Mouse (Mus musculus) frontal cortex, postnatal 25 days (tissue): ENCODE measurements around the gene Chrna9.

Experiments
- DNase-seq, 2 experiments: peaks; one replicate each; pipeline ENCODE4 v3.0.0; 2022; ENCODE audit warnings: low spot score in 2 of 2

Gene Chrna9

DNA sequence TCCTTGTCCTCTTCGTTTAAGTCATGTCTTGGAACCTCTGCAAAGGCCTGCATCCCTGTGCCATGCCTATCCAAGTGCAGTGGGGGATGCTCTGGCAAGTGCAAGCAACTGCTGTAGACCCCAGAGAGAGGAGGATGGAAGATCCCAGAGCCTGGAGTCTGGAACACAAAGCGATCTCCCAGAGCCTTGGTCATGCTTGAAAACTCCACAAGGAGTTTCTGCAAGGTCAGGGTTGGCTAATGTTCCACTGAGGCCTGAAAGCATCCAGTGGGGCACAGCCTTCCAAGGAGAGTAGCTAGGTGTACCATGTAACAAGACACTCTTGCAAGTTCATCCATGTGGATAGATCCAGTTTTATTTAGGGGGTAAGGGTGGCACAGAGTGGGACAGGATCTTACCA is 79.7 kb downstream of the Chrna9 start:
- no peak for DNase-seq

DNA sequence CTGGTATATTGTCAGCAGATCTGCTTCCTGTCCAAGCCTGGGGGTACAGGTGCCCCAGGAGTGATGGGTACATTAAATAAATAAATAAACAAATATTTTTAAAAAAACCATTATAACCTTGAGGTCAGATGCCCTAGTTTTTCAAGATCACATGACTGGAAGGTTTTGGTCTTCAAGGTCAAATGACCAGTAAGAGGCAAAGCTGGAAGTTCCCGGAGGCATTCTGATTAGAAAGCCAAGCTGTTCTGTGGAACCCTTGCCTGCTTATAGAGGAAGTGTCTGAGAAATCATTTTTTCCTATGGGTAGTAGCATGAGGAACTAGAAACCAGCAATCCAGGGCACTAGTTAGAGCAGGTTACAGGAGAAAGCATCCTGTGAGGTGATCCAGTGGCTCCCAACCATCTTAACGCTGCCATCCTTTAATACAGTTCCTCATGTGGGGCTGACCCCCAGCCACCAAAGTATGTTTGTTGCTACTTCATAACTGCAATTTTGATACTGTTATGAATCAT is 80.8 kb downstream of the Chrna9 start:
- no peak for DNase-seq

DNA sequence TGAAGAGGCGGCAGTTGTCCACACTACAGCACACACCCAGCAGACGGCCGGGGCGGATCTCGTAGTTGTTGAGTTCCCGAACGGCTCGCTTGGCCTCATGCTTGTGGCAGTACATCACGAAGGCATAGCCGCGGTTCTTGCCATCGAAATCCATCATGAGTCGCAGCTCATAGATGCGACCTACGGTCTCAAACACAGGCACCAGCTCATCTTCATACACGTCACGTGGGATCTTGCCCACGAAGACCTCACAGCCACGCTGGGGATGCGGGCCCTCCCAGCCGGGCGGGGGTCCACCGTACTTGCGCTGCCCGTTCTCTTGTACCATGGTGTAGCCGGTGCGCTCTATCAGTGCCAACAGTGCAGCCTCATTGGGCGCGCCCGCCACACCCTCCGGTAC is 92.1 kb downstream of the Chrna9 start:
- DNase-seq = no peak
